ENCODE assay signal across 8 mouse cellular contexts in the genomic region with DNA sequence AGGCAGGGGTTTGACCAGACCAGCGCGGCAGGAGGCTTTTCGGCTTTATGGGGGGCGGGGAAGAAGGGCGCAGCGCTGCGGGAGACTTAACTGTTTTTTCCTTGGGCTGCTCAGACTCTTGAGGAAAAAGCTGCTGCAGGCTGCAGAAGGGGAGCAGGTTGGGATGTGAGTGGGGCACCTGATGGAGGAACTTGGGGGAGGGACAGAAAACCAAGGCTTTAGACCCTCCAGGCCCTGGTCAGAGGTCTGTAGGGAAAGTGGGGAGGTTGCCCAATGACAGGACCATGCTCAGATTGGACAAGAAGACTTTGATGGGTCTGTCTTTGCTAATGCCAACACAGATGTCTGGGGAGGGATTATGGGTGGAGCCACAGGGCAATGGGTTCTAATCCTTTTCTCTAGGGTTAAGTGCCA. TPM values are rescaled to one million over a fixed set of nuclear protein-coding genes. Genes with fewer than 3 reads are reported as not detected.
DNase-seq lines count a peak whose midpoint lies in the region; ATAC-seq and TF ChIP-seq lines count a peak whose summit lies in the region.

No protein-coding gene starts in this region.

- peaks cover 39% of the 10 kb centered on the region for H3K27me3 ChIP-seq in erythroblast, embryonic 14.5 days (ENCODE audit: control insufficient read depth)
- H3K27me3 ChIP-seq in hindbrain, embryonic 16.5 days (replicated peaks; ENCODE audit: control insufficient read depth, insufficient read depth, low read length), result peaks cover 6% of the 10 kb centered on the region
- H3K27me3 ChIP-seq in liver, embryonic 14.5 days (ENCODE audit: control insufficient read depth, insufficient read depth, low read length), result peaks cover 10% of the 10 kb centered on the region

- H3K27ac ChIP-seq in bone marrow macrophage, adult 2 months (ENCODE audit: insufficient read depth, low read depth, low read length), result no peak overlapping the region
- H3K27ac ChIP-seq in hindbrain, embryonic 16.5 days (ENCODE audit: low read depth, low read length), result no peak overlapping the region
- no peak overlapping the region for H3K27ac ChIP-seq in liver, embryonic 14.5 days

- H3K4me2 ChIP-seq in hindbrain, embryonic 16.5 days (ENCODE audit: low read length), result peak overlapping the region; percentile 91
- peak overlapping the region; percentile 64 for H3K4me2 ChIP-seq in liver, embryonic 14.5 days (ENCODE audit: low read depth)

- no peak for ATAC-seq in erythroblast, adult 5-6 weeks (replicated peaks; ENCODE audit: low FRiP score, poor library complexity, severe bottlenecking)
- no peak for ATAC-seq in hindbrain, embryonic 16.5 days
- no peak for ATAC-seq in liver, embryonic 14.5 days (ENCODE audit: insufficient read depth)

- no peak for TF ChIP-seq POLR2A in bone marrow macrophage, adult 2 months (IDR thresholded peaks at IDR 0.05; ENCODE audit: borderline replicate concordance, low read depth, low read length)

- peaks cover 4% of the 10 kb centered on the region for H3K4me1 ChIP-seq in erythroblast, embryonic 14.5 days (ENCODE audit: control insufficient read depth)
- peaks cover 5% of the 10 kb centered on the region for H3K4me1 ChIP-seq in bone marrow macrophage, adult 2 months (ENCODE audit: control insufficient read depth, insufficient read depth, low read length)
- H3K4me1 ChIP-seq in hindbrain, embryonic 16.5 days (ENCODE audit: control insufficient read depth, insufficient read depth, low read depth, low read length), result peaks cover 13% of the 10 kb centered on the region
- H3K4me1 ChIP-seq in liver, embryonic 14.5 days (replicated peaks; ENCODE audit: control insufficient read depth in 2 of 2, insufficient read depth in 2 of 2, low read length in 1 of 2), result no peaks in the 10 kb centered on the region

- TF ChIP-seq EP300 in liver, embryonic 14.5 days (IDR thresholded peaks at IDR 0.05; ENCODE audit: low read depth), result no peak

- peak overlapping the region; percentile 30 for H3K4me3 ChIP-seq in erythroblast, embryonic 14.5 days (replicated peaks)
- H3K4me3 ChIP-seq in bone marrow macrophage, adult 2 months (ENCODE audit: insufficient read depth, low read length), result peak overlapping the region; percentile 58
- peak overlapping the region; percentile 66 for H3K4me3 ChIP-seq in hindbrain, embryonic 16.5 days (ENCODE audit: low read length)
- H3K4me3 ChIP-seq in liver, embryonic 14.5 days (ENCODE audit: insufficient read depth in 1 of 2, low read depth in 2 of 2, low read length in 2 of 2), result peak overlapping the region in 1 of 2 experiments; percentile 32; a peak in 2 of 4 replicates

- 9% methylated on average over 7 of the region's 7 CpGs for WGBS in hindbrain, embryonic 16.5 days
- 4% methylated on average over 7 of the region's 7 CpGs for WGBS in liver, embryonic 14.5 days (ENCODE audit: insufficient replicate concordance)

- no peak for DNase-seq in liver, embryonic 14.5 days (ENCODE audit: low read depth in 3 of 3, low spot score in 3 of 3)
- no peak for DNase-seq in adipocyte (ENCODE audit: low spot score)
- no peak for DNase-seq in layer of hippocampus, adult 9-11 months
- no peak for DNase-seq in right cerebral cortex, adult 18-20 months

- no peaks in the 10 kb centered on the region for H3K9me3 ChIP-seq in erythroblast, embryonic 14.5 days (ENCODE audit: control insufficient read depth, low read length)
- H3K9me3 ChIP-seq in hindbrain, embryonic 16.5 days (ENCODE audit: control insufficient read depth, low read length), result no peaks in the 10 kb centered on the region
- H3K9me3 ChIP-seq in liver, embryonic 14.5 days (ENCODE audit: control insufficient read depth, low read length), result no peaks in the 10 kb centered on the region

- no peak for TF ChIP-seq CTCF in bone marrow macrophage, adult 2 months (IDR thresholded peaks at IDR 0.05; ENCODE audit: low read depth, low read length)
- TF ChIP-seq CTCF in liver, embryonic 14.5 days (IDR thresholded peaks at IDR 0.05; ENCODE audit: low read depth), result no peak

- peak overlapping the region; percentile 80 for H3K9ac ChIP-seq in hindbrain, embryonic 16.5 days (ENCODE audit: low read depth, low read length)
- no peak overlapping the region for H3K9ac ChIP-seq in liver, embryonic 14.5 days (replicated peaks)

- H3K36me3 ChIP-seq in erythroblast, embryonic 14.5 days (ENCODE audit: control insufficient read depth), result no peaks in the 10 kb centered on the region
- no peaks in the 10 kb centered on the region; the same call in 1 of the 2 replicates for H3K36me3 ChIP-seq in hindbrain, embryonic 16.5 days (ENCODE audit: control insufficient read depth, insufficient read depth, low read length)
- H3K36me3 ChIP-seq in liver, embryonic 14.5 days (replicated peaks; ENCODE audit: control insufficient read depth, insufficient read depth, low read depth), result no peaks in the 10 kb centered on the region

RNA-seq across cellular contexts. Expression of a gene that starts 1.0 kb away (rescaled TPM):
- polyA plus RNA-seq in erythroblast, embryonic 14.5 days (2012), result 0.02 TPM in 1 of 2 replicates, not detected in the other
- not detected in 2 replicates for total RNA-seq in erythroblast, adult 5-6 weeks (2015; ENCODE audit: low replicate concordance)
- not detected in 2 replicates for total RNA-seq in erythroblast, adult 5-6 weeks (2017; ENCODE audit: low replicate concordance)
- 0.15 TPM in 1 of 2 replicates, not detected in the other for polyA plus RNA-seq in bone marrow macrophage, adult 2 months (2012; ENCODE audit: insufficient read depth, insufficient read length, missing spikeins)
- 31.7 and 34.3 TPM in 2 replicates for polyA plus RNA-seq in hindbrain, embryonic 16.5 days (2015; fragmentation: Nextera tagmentation; extraction: Ambion mirVana)
- 0.31 and 0.34 TPM in 2 replicates for polyA plus RNA-seq in liver, embryonic 14.5 days (2012; rRNA removed)
- 0.06 and 0.27 TPM in 2 replicates for polyA plus RNA-seq in liver, embryonic 14.5 days (2014; fragmentation: Nextera tagmentation; extraction: Ambion mirVana)

RNA-seq across cellular contexts. Expression of a gene that starts 19.5 kb away (rescaled TPM):
- not detected in 2 replicates for polyA plus RNA-seq in erythroblast, embryonic 14.5 days (2012)
- 1.0 TPM in 1 of 2 replicates, not detected in the other for total RNA-seq in erythroblast, adult 5-6 weeks (2015; ENCODE audit: low replicate concordance)
- total RNA-seq in erythroblast, adult 5-6 weeks (2017; ENCODE audit: low replicate concordance), result 0.26 and 2.5 TPM in 2 replicates
- not detected in 2 replicates for polyA plus RNA-seq in bone marrow macrophage, adult 2 months (2012; ENCODE audit: insufficient read depth, insufficient read length, missing spikeins)
- polyA plus RNA-seq in hindbrain, embryonic 16.5 days (2015; fragmentation: Nextera tagmentation; extraction: Ambion mirVana), result 0.59 and 0.71 TPM in 2 replicates
- polyA plus RNA-seq in liver, embryonic 14.5 days (2012; rRNA removed), result 0.90 and 1.3 TPM in 2 replicates
- polyA plus RNA-seq in liver, embryonic 14.5 days (2014; fragmentation: Nextera tagmentation; extraction: Ambion mirVana), result 0.17 and 0.18 TPM in 2 replicates

RNA-seq across cellular contexts. Expression of a gene that starts 25.7 kb away (rescaled TPM):
- 0.03 TPM in 2 replicates for polyA plus RNA-seq in erythroblast, embryonic 14.5 days (2012)
- total RNA-seq in erythroblast, adult 5-6 weeks (2015; ENCODE audit: low replicate concordance), result 0.42 TPM in 1 of 2 replicates, not detected in the other
- total RNA-seq in erythroblast, adult 5-6 weeks (2017; ENCODE audit: low replicate concordance), result 0.17 and 0.28 TPM in 2 replicates
- polyA plus RNA-seq in bone marrow macrophage, adult 2 months (2012; ENCODE audit: insufficient read depth, insufficient read length, missing spikeins), result 2.9 TPM in 2 replicates
- polyA plus RNA-seq in hindbrain, embryonic 16.5 days (2015; fragmentation: Nextera tagmentation; extraction: Ambion mirVana), result 11.4 and 13.8 TPM in 2 replicates
- polyA plus RNA-seq in liver, embryonic 14.5 days (2012; rRNA removed), result 1.0 TPM in 2 replicates
- polyA plus RNA-seq in liver, embryonic 14.5 days (2014; fragmentation: Nextera tagmentation; extraction: Ambion mirVana), result 1.4 and 1.7 TPM in 2 replicates

RNA-seq across cellular contexts. Expression of a gene that starts 33.8 kb away (rescaled TPM):
- polyA plus RNA-seq in erythroblast, embryonic 14.5 days (2012), result not detected in 2 replicates
- total RNA-seq in erythroblast, adult 5-6 weeks (2015; ENCODE audit: low replicate concordance), result not detected in 2 replicates
- not detected in 2 replicates for total RNA-seq in erythroblast, adult 5-6 weeks (2017; ENCODE audit: low replicate concordance)
- polyA plus RNA-seq in bone marrow macrophage, adult 2 months (2012; ENCODE audit: insufficient read depth, insufficient read length, missing spikeins), result not detected in 2 replicates
- polyA plus RNA-seq in hindbrain, embryonic 16.5 days (2015; fragmentation: Nextera tagmentation; extraction: Ambion mirVana), result 0.87 TPM in 1 of 2 replicates, not detected in the other
- not detected in 2 replicates for polyA plus RNA-seq in liver, embryonic 14.5 days (2012; rRNA removed)
- polyA plus RNA-seq in liver, embryonic 14.5 days (2014; fragmentation: Nextera tagmentation; extraction: Ambion mirVana), result not detected in 2 replicates

RNA-seq across cellular contexts. Expression of a gene that starts 33.8 kb away (rescaled TPM):
- 0.06 and 0.15 TPM in 2 replicates for polyA plus RNA-seq in erythroblast, embryonic 14.5 days (2012)
- total RNA-seq in erythroblast, adult 5-6 weeks (2015; ENCODE audit: low replicate concordance), result 2.3 TPM in 2 replicates
- total RNA-seq in erythroblast, adult 5-6 weeks (2017; ENCODE audit: low replicate concordance), result 3.9 TPM in 1 of 2 replicates, not detected in the other
- 10.7 and 13.3 TPM in 2 replicates for polyA plus RNA-seq in bone marrow macrophage, adult 2 months (2012; ENCODE audit: insufficient read depth, insufficient read length, missing spikeins)
- polyA plus RNA-seq in hindbrain, embryonic 16.5 days (2015; fragmentation: Nextera tagmentation; extraction: Ambion mirVana), result 41.9 and 45.6 TPM in 2 replicates
- polyA plus RNA-seq in liver, embryonic 14.5 days (2012; rRNA removed), result 7.1 and 7.3 TPM in 2 replicates
- polyA plus RNA-seq in liver, embryonic 14.5 days (2014; fragmentation: Nextera tagmentation; extraction: Ambion mirVana), result 6.3 and 6.5 TPM in 2 replicates

Comparison
In these comparisons a context has a peak if more than half of its experiments do, and no peak if none do; other contexts are left out.
1. RNA of a gene that starts 1.0 kb away (polyA plus RNA-seq): 31.7 to 34.3 TPM in hindbrain, embryonic 16.5 days; 0.06 to 0.34 TPM in liver, embryonic 14.5 days, 0.15 TPM in bone marrow macrophage, adult 2 months and 0.02 TPM in erythroblast, embryonic 14.5 days; every median in the first group is over 10 times any median in the second.